8 mouse cellular contexts compared by ENCODE assay signal in the genomic region with DNA sequence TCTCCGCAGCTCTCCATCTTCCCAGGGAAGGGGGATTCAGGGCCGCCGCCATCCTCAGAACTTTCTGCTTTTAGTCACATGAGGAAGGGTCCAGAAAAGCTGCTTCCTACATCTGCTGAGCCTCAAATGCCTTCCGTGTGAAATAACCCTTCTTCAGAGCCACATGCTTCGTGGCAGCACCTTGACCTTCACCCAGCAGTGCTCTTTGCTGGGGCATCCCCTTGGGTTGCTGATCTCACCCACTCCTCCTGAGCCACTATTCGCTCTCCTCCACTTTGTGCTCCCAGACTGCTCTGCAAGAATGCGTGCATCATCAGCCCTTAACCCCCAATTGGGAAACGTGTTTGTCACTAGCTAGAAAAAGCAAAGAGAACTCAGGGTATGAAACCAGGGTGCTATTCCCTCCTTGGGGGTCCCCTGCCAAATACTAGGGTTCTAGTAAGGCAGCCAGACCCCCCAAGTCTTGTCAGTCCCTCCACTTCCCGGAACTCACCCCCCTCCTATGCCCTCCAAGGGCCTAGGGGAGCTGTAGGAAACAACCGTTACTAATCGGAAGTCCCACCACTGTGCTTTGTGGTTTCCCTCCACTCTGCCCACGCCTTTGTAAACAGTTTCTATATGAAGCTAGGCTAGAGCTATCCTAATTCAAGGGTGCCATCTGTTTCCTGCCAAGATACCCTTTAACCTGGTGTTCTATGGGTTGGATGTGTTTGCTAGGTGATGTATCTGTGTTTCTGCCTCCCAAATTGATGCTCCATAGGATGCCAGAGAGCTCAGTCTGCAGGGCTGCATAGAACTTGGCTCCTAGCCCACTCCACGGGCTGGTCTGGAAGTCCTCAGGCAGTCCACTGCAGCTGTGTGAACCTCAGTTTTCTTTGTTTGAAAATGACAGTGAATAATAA.
DNase-seq lines count a peak whose midpoint lies in the region; ATAC-seq and TF ChIP-seq lines count a peak whose summit lies in the region.

No protein-coding gene starts in this region.

- no peaks in the 10 kb centered on the region for H3K9me3 ChIP-seq in intestine, embryonic 14.5 days (ENCODE audit: control insufficient read depth, low read length)
- H3K9me3 ChIP-seq in intestine, postnatal 0 days (ENCODE audit: control insufficient read depth): no peaks in the 10 kb centered on the region
- no peaks in the 10 kb centered on the region for H3K9me3 ChIP-seq in liver, embryonic 14.5 days (ENCODE audit: control insufficient read depth, low read length)
- no peaks in the 10 kb centered on the region for H3K9me3 ChIP-seq in stomach, embryonic 15.5 days
- no peaks in the 10 kb centered on the region for H3K9me3 ChIP-seq in kidney, embryonic 16.5 days (ENCODE audit: low read length)

- peak; percentile 19; the same call in 1 of the 2 replicates for TF ChIP-seq EP300 in liver, embryonic 14.5 days (IDR thresholded peaks at IDR 0.05; ENCODE audit: low read depth)

- no peak for TF ChIP-seq CTCF in intestine, postnatal 0 days (IDR thresholded peaks at IDR 0.05; ENCODE audit: low read depth)
- TF ChIP-seq CTCF in liver, embryonic 14.5 days (IDR thresholded peaks at IDR 0.05; ENCODE audit: low read depth): no peak

- H3K27me3 ChIP-seq in intestine, embryonic 14.5 days (replicated peaks; ENCODE audit: control insufficient read depth, insufficient read depth, low read length): no peaks in the 10 kb centered on the region
- H3K27me3 ChIP-seq in intestine, postnatal 0 days (replicated peaks; ENCODE audit: control insufficient read depth, insufficient read depth, low read length): no peaks in the 10 kb centered on the region
- H3K27me3 ChIP-seq in liver, embryonic 14.5 days (ENCODE audit: control insufficient read depth, insufficient read depth, low read length): no peaks in the 10 kb centered on the region
- H3K27me3 ChIP-seq in stomach, embryonic 15.5 days (replicated peaks): no peaks in the 10 kb centered on the region
- no peaks in the 10 kb centered on the region for H3K27me3 ChIP-seq in kidney, embryonic 16.5 days (ENCODE audit: insufficient read depth, low read length)

- H3K27ac ChIP-seq in intestine, embryonic 14.5 days (ENCODE audit: low read depth): no peak overlapping the region
- no peak overlapping the region for H3K27ac ChIP-seq in intestine, postnatal 0 days (ENCODE audit: low read depth, low read length)
- no peak overlapping the region for H3K27ac ChIP-seq in liver, embryonic 14.5 days
- no peak overlapping the region for H3K27ac ChIP-seq in stomach, embryonic 15.5 days
- no peak overlapping the region for H3K27ac ChIP-seq in kidney, embryonic 16.5 days (ENCODE audit: low read length)

- DNase-seq in intestine, embryonic 14.5 days (ENCODE audit: low spot score): no peak
- no peak for DNase-seq in liver, embryonic 14.5 days (ENCODE audit: low read depth in 3 of 3, low spot score in 3 of 3)
- DNase-seq in urinary bladder, postnatal 25 days (ENCODE audit: low spot score): no peak
- no peak for DNase-seq in layer of hippocampus, adult 18-20 months (ENCODE audit: low spot score in 2 of 2)

- H3K4me2 ChIP-seq in intestine, embryonic 14.5 days (ENCODE audit: low read length): no peak overlapping the region
- no peak overlapping the region for H3K4me2 ChIP-seq in intestine, postnatal 0 days (replicated peaks; ENCODE audit: low read depth)
- no peak overlapping the region for H3K4me2 ChIP-seq in liver, embryonic 14.5 days (ENCODE audit: low read depth)
- no peak overlapping the region for H3K4me2 ChIP-seq in stomach, embryonic 15.5 days
- H3K4me2 ChIP-seq in kidney, embryonic 16.5 days (replicated peaks; ENCODE audit: low read depth, low read length): no peak overlapping the region

- H3K9ac ChIP-seq in intestine, embryonic 14.5 days (ENCODE audit: low read length): no peak overlapping the region
- H3K9ac ChIP-seq in intestine, postnatal 0 days (ENCODE audit: low read depth, low read length): no peak overlapping the region
- no peak overlapping the region for H3K9ac ChIP-seq in liver, embryonic 14.5 days (replicated peaks)
- H3K9ac ChIP-seq in stomach, embryonic 15.5 days: no peak overlapping the region
- H3K9ac ChIP-seq in kidney, embryonic 16.5 days (replicated peaks; ENCODE audit: low read length): no peak overlapping the region

- 0 out of 2 replicates have a peak, but pooled peaks have one; percentile 53 for ATAC-seq in intestine, embryonic 14.5 days (replicated peaks; ENCODE audit: low FRiP score, low TSS enrichment, low read depth)
- no peak for ATAC-seq in intestine, postnatal 0 days
- peak; percentile 94 for ATAC-seq in CD4-positive, CD25-positive, alpha-beta regulatory T cell, adult 4 months
- no peak for ATAC-seq in liver, embryonic 14.5 days (ENCODE audit: insufficient read depth)
- peak; percentile 35; the same call in 1 of the 2 replicates for ATAC-seq in stomach, embryonic 15.5 days (ENCODE audit: insufficient read depth, low FRiP score, low read depth)
- ATAC-seq in kidney, embryonic 16.5 days (ENCODE audit: low FRiP score, low TSS enrichment): no peak

- H3K36me3 ChIP-seq in intestine, embryonic 14.5 days (ENCODE audit: control insufficient read depth, insufficient read depth, low read length): no peaks in the 10 kb centered on the region
- H3K36me3 ChIP-seq in intestine, postnatal 0 days (ENCODE audit: control insufficient read depth, insufficient read depth): no peaks in the 10 kb centered on the region
- no peaks in the 10 kb centered on the region for H3K36me3 ChIP-seq in liver, embryonic 14.5 days (replicated peaks; ENCODE audit: control insufficient read depth, insufficient read depth, low read depth)
- no peaks in the 10 kb centered on the region for H3K36me3 ChIP-seq in stomach, embryonic 15.5 days
- no peaks in the 10 kb centered on the region for H3K36me3 ChIP-seq in kidney, embryonic 16.5 days (ENCODE audit: insufficient read depth, low read length)

- H3K4me3 ChIP-seq in intestine, embryonic 14.5 days (ENCODE audit: low read depth, low read length): no peak overlapping the region
- no peak overlapping the region for H3K4me3 ChIP-seq in intestine, postnatal 0 days (ENCODE audit: low read depth, low read length)
- no peak overlapping the region for H3K4me3 ChIP-seq in liver, embryonic 14.5 days (ENCODE audit: insufficient read depth in 1 of 2, low read depth in 2 of 2, low read length in 2 of 2)
- no peak overlapping the region for H3K4me3 ChIP-seq in stomach, embryonic 15.5 days (replicated peaks)
- H3K4me3 ChIP-seq in kidney, embryonic 16.5 days (ENCODE audit: low read length): no peak overlapping the region

- no peaks in the 10 kb centered on the region for H3K4me1 ChIP-seq in intestine, embryonic 14.5 days (replicated peaks; ENCODE audit: control insufficient read depth, insufficient read depth, low read length)
- H3K4me1 ChIP-seq in intestine, postnatal 0 days (replicated peaks; ENCODE audit: control insufficient read depth, insufficient read depth, low read length): no peaks in the 10 kb centered on the region
- no peaks in the 10 kb centered on the region; a peak in 1 of 4 replicates for H3K4me1 ChIP-seq in liver, embryonic 14.5 days (replicated peaks; ENCODE audit: control insufficient read depth in 2 of 2, insufficient read depth in 2 of 2, low read length in 1 of 2)
- no peaks in the 10 kb centered on the region for H3K4me1 ChIP-seq in stomach, embryonic 15.5 days
- H3K4me1 ChIP-seq in kidney, embryonic 16.5 days (ENCODE audit: insufficient read depth, low read length): no peaks in the 10 kb centered on the region

- WGBS in intestine, embryonic 14.5 days: 63% methylated on average over 13 of the region's 13 CpGs
- 68% methylated on average over 13 of the region's 13 CpGs for WGBS in intestine, postnatal 0 days
- WGBS in liver, embryonic 14.5 days (ENCODE audit: insufficient replicate concordance): 24% methylated on average over 13 of the region's 13 CpGs
- WGBS in stomach, embryonic 15.5 days: 61% methylated on average over 13 of the region's 13 CpGs
- 78% methylated on average over 13 of the region's 13 CpGs for WGBS in kidney, embryonic 16.5 days

Comparison
In these comparisons a context has a peak if more than half of its experiments do, and no peak if none do; other contexts are left out.
1. ATAC-seq: peak in intestine, embryonic 14.5 days (single experiment), CD4-positive, CD25-positive, alpha-beta regulatory T cell, adult 4 months (single experiment) and stomach, embryonic 15.5 days (single experiment); none in intestine, postnatal 0 days (single experiment), liver, embryonic 14.5 days (single experiment) and kidney, embryonic 16.5 days (single experiment).